Mouse (Mus musculus): ENCODE measurements around the gene Wap. TPM values are rescaled to one million over a fixed set of nuclear protein-coding genes. Genes with fewer than 3 reads are reported as not detected.
A peak's percentile ranks its signal among the peaks of the same experiment; 100 is the strongest.
"Not testable (repeated sequence)": the region's sequence is repeated elsewhere in the genome, so short reads cannot be mapped to it uniquely, and the experiment has no call there.

The Wap gene
- polyA plus RNA-seq, 1 experiment from 2014 or later: not detected

GRCm38 (mm10) chr11:6658271-6658670, 19.8 kb upstream of the Wap start, which contains the start of gene Ramp3:
TSS of gene Ramp3 (plus strand) at chr11:6658521.
- peak within 1 kb of the TSS; percentile 74 for H3K4me2 ChIP-seq (replicated peaks)
- peak within 1 kb of the TSS; percentile 45 for H3K4me3 ChIP-seq
- H3K9ac ChIP-seq (replicated peaks): peak within 1 kb of the TSS; percentile 41
- H3K9me3 ChIP-seq: no peaks in the 10 kb centered on the region
- peaks cover 22% of the 10 kb centered on the region; the same call in 1 of the 2 replicates for H3K27me3 ChIP-seq
- no peak within 1 kb of the TSS for H3K27ac ChIP-seq (replicated peaks)
- ATAC-seq (ENCODE audit: low FRiP score, low read depth): peak; percentile 78
- H3K36me3 ChIP-seq: no peaks in the 10 kb centered on the region
- peaks cover 11% of the 10 kb centered on the region; the same call in 1 of the 2 replicates for H3K4me1 ChIP-seq
- WGBS: 1% methylated on average over 17 of the region's 18 CpGs

GRCm38 (mm10) chr11:6654903-6655302, 16.5 kb upstream of the Wap start:
- ATAC-seq (ENCODE audit: low FRiP score, low read depth): peak; percentile 50; the same call in 1 of the 2 replicates
- peaks cover 16% of the 10 kb centered on the region; the same call in 1 of the 2 replicates for H3K27me3 ChIP-seq

GRCm38 (mm10) chr11:6652978-6653377, 14.5 kb upstream of the Wap start:
- not testable (repeated sequence) for H3K9me3 ChIP-seq; ATAC-seq (ENCODE audit: low FRiP score, low read depth)

More at GRCm38 (mm10) chr11:6654903-6655302, 16.5 kb upstream of the Wap start:
- Histone ChIP-seq H3K9me3 (no peaks in the 10 kb centered on the region), H3K4me1 (peaks cover 11% of the 10 kb centered on the region; the same call in 1 of the 2 replicates), H3K27ac (replicated peaks) (no peak overlapping the region), H3K4me3 (no peak overlapping the region), H3K9ac (replicated peaks) (no peak overlapping the region), H3K36me3 (no peaks in the 10 kb centered on the region), H3K4me2 (replicated peaks) (no peak overlapping the region)
- WGBS: 0% methylated on average over 2 of the region's 2 CpGs

GRCm38 (mm10) chr11:6650519-6650918, 12.1 kb upstream of the Wap start:
- Histone ChIP-seq H3K9me3 (no peaks in the 10 kb centered on the region), H3K4me3 (no peak overlapping the region), H3K27me3 (no peaks in the 10 kb centered on the region), H3K36me3 (no peaks in the 10 kb centered on the region), H3K9ac (replicated peaks) (no peak overlapping the region), H3K27ac (replicated peaks) (no peak overlapping the region), H3K4me1 (no peaks in the 10 kb centered on the region), H3K4me2 (replicated peaks) (no peak overlapping the region)
- ATAC-seq (ENCODE audit: low FRiP score, low read depth): no peak
- WGBS: 81% methylated on average over 7 of the region's 7 CpGs

More at GRCm38 (mm10) chr11:6652978-6653377, 14.5 kb upstream of the Wap start:
- 0 out of 2 replicates have a peak, but pooled peaks cover 13% of the 10 kb centered on the region for H3K27me3 ChIP-seq
- not testable (repeated sequence) for H3K4me1 ChIP-seq; H3K27ac ChIP-seq (replicated peaks); H3K4me2 ChIP-seq (replicated peaks); H3K4me3 ChIP-seq; H3K36me3 ChIP-seq; H3K9ac ChIP-seq (replicated peaks)
- 79% methylated on average over 3 of the region's 3 CpGs for WGBS

GRCm38 (mm10) chr11:6647831-6648724, 9.6 kb upstream of the Wap start:
- Histone ChIP-seq H3K27me3 (no peaks in the 10 kb centered on the region), H3K4me1 (no peaks in the 10 kb centered on the region), H3K4me3 (no peak overlapping the region), H3K9ac (replicated peaks) (no peak overlapping the region), H3K27ac (replicated peaks) (no peak overlapping the region), H3K9me3 (no peaks in the 10 kb centered on the region), H3K36me3 (no peaks in the 10 kb centered on the region), H3K4me2 (replicated peaks) (no peak overlapping the region)
- ATAC-seq (ENCODE audit: low FRiP score, low read depth): no peak
- WGBS: 54% methylated on average over 9 of the region's 9 CpGs

- Histone ChIP-seq H3K27ac (replicated peaks) (no peak overlapping the region), H3K36me3 (no peaks in the 10 kb centered on the region), H3K9ac (replicated peaks) (no peak overlapping the region), H3K27me3 (no peaks in the 10 kb centered on the region), H3K9me3 (no peaks in the 10 kb centered on the region), H3K4me2 (replicated peaks) (no peak overlapping the region), H3K4me3 (no peak overlapping the region), H3K4me1 (no peaks in the 10 kb centered on the region)
- 75% methylated on average over 6 of the region's 6 CpGs for WGBS
- peak; percentile 56; the same call in 1 of the 2 replicates for ATAC-seq (ENCODE audit: low FRiP score, low read depth)
These were observed 6.1 kb upstream of the Wap start for GRCm38 (mm10) chr11:6644566-6644965.

GRCm38 (mm10) chr11:6639072-6639471, 635 bp upstream of the Wap start:
- no peaks in the 10 kb centered on the region for H3K36me3 ChIP-seq
- H3K27ac ChIP-seq (replicated peaks): no peak overlapping the region
- no peak for ATAC-seq (ENCODE audit: low FRiP score, low read depth)
- H3K27me3 ChIP-seq: no peaks in the 10 kb centered on the region
- no peak overlapping the region for H3K4me2 ChIP-seq (replicated peaks)
- H3K4me1 ChIP-seq: no peaks in the 10 kb centered on the region
- no peak overlapping the region for H3K9ac ChIP-seq (replicated peaks)
- no peak overlapping the region for H3K4me3 ChIP-seq
- 72% methylated on average over 6 of the region's 6 CpGs for WGBS
- no peaks in the 10 kb centered on the region for H3K9me3 ChIP-seq

- H3K4me1 ChIP-seq: no peaks in the 10 kb centered on the region
- H3K27ac ChIP-seq (replicated peaks): no peak overlapping the region
- no peak overlapping the region for H3K4me2 ChIP-seq (replicated peaks)
- no peak overlapping the region for H3K4me3 ChIP-seq
- no peak for ATAC-seq (ENCODE audit: low FRiP score, low read depth)
- no peaks in the 10 kb centered on the region for H3K36me3 ChIP-seq
- no peaks in the 10 kb centered on the region for H3K27me3 ChIP-seq
- no peak overlapping the region for H3K9ac ChIP-seq (replicated peaks)
- WGBS: 77% methylated on average over 8 of the region's 8 CpGs
- no peaks in the 10 kb centered on the region for H3K9me3 ChIP-seq
These were observed 2.3 kb downstream of the Wap start for GRCm38 (mm10) chr11:6636150-6636549.

GRCm38 (mm10) chr11:6629655-6630054, 8.8 kb downstream of the Wap start:
- no peaks in the 10 kb centered on the region for H3K36me3 ChIP-seq
- no peak overlapping the region for H3K4me3 ChIP-seq
- H3K9ac ChIP-seq (replicated peaks): no peak overlapping the region
- H3K27ac ChIP-seq (replicated peaks): no peak overlapping the region
- no peak overlapping the region for H3K4me2 ChIP-seq (replicated peaks)
- H3K9me3 ChIP-seq: no peaks in the 10 kb centered on the region
- H3K27me3 ChIP-seq: no peaks in the 10 kb centered on the region; the same call in 1 of the 2 replicates
- H3K4me1 ChIP-seq: peaks cover 14% of the 10 kb centered on the region
- ATAC-seq (ENCODE audit: low FRiP score, low read depth): no peak

GRCm38 (mm10) chr11:6628568-6628967, 9.9 kb downstream of the Wap start:
- no peaks in the 10 kb centered on the region for H3K9me3 ChIP-seq
- ATAC-seq (ENCODE audit: low FRiP score, low read depth): no peak
- 24% methylated on average over 4 of the region's 4 CpGs for WGBS
- no peak overlapping the region for H3K27ac ChIP-seq (replicated peaks)
- H3K4me1 ChIP-seq: peaks cover 22% of the 10 kb centered on the region
- no peak overlapping the region for H3K4me2 ChIP-seq (replicated peaks)
- H3K4me3 ChIP-seq: no peak overlapping the region
- peaks cover 6% of the 10 kb centered on the region for H3K36me3 ChIP-seq
- H3K27me3 ChIP-seq: no peaks in the 10 kb centered on the region; the same call in 1 of the 2 replicates
- H3K9ac ChIP-seq (replicated peaks): no peak overlapping the region

- no peak for ATAC-seq (ENCODE audit: low FRiP score, low read depth)
- no peak overlapping the region for H3K4me3 ChIP-seq
- peaks cover 26% of the 10 kb centered on the region for H3K4me1 ChIP-seq
- H3K27ac ChIP-seq (replicated peaks): no peak overlapping the region
- H3K9ac ChIP-seq (replicated peaks): no peak overlapping the region
- H3K36me3 ChIP-seq: peaks cover 14% of the 10 kb centered on the region
- 86% methylated on average over 4 of the region's 4 CpGs for WGBS
- H3K27me3 ChIP-seq: no peaks in the 10 kb centered on the region; the same call in 1 of the 2 replicates
- H3K4me2 ChIP-seq (replicated peaks): no peak overlapping the region
- H3K9me3 ChIP-seq: no peaks in the 10 kb centered on the region
These were observed 10.7 kb downstream of the Wap start for GRCm38 (mm10) chr11:6627731-6628130.

GRCm38 (mm10) chr11:6626388-6626772, 12.1 kb downstream of the Wap start:
- Histone ChIP-seq H3K4me2 (replicated peaks) (peak overlapping the region; percentile 68), H3K4me3 (peak overlapping the region; percentile 82), H3K9me3 (no peaks in the 10 kb centered on the region), H3K4me1 (peaks cover 26% of the 10 kb centered on the region), H3K27ac (replicated peaks) (peak overlapping the region; percentile 80), H3K9ac (replicated peaks) (peak overlapping the region; percentile 77), H3K27me3 (no peaks in the 10 kb centered on the region; the same call in 1 of the 2 replicates), H3K36me3 (peaks cover 26% of the 10 kb centered on the region)
- peak; percentile 17 for ATAC-seq (ENCODE audit: low FRiP score, low read depth)
- 14% methylated on average over 16 of the region's 16 CpGs for WGBS

Data from midbrain, embryonic 12.5 days (tissue).